Mouse (Mus musculus) heart, embryonic 12.5 days (tissue): ENCODE data around the gene Zfyve21. TPM values are rescaled to one million over a fixed set of nuclear protein-coding genes. Genes with fewer than 3 reads are reported as not detected.

Experiments
- ATAC-seq: fragments of 200-750 bp; cut with Nextera tagmentation; 2 replicates; pipeline ENCODE4 v1.8.0; 2017; ENCODE audit warnings: moderate TSS enrichment, moderate library complexity; ENCODE audit not compliant: insufficient number of reproducible peaks, low FRiP score
- H3K27ac ChIP-seq: fragments of 300-500 bp; sonication (generic); 2 replicates; pipeline ENCODE4 v1.5.1; 2016; ENCODE audit warnings: mild to moderate bottlenecking, moderate library complexity; ENCODE audit not compliant: poor library complexity, severe bottlenecking
- H3K27me3 ChIP-seq: fragments of 300-500 bp; sonication (generic); replicated peaks from 2 replicates; pipeline ENCODE4 v1.6.1; 2016; ENCODE audit warnings: mild to moderate bottlenecking, moderate library complexity
- H3K36me3 ChIP-seq: fragments of 300-500 bp; sonication (generic); 2 replicates; pipeline ENCODE4 v1.6.1; 2016; ENCODE audit warnings: mild to moderate bottlenecking, moderate library complexity
- H3K4me1 ChIP-seq: fragments of 300-500 bp; sonication (generic); replicated peaks from 2 replicates; pipeline ENCODE4 v1.6.1; 2016; ENCODE audit warnings: mild to moderate bottlenecking
- H3K4me2 ChIP-seq: fragments of 300-500 bp; sonication (generic); 2 replicates; pipeline ENCODE4 v1.6.1; 2016; ENCODE audit warnings: mild to moderate bottlenecking, moderate library complexity
- H3K4me3 ChIP-seq: fragments of 300-500 bp; sonication (generic); 2 replicates; pipeline ENCODE4 v1.5.1; 2016; ENCODE audit warnings: mild to moderate bottlenecking
- H3K9ac ChIP-seq: fragments of 300-500 bp; sonication (generic); 2 replicates; pipeline ENCODE4 v1.6.1; 2016; ENCODE audit warnings: mild to moderate bottlenecking, moderate library complexity
- H3K9me3 ChIP-seq: fragments of 300-500 bp; sonication (generic); replicated peaks from 2 replicates; pipeline ENCODE4 v1.6.1; 2016; ENCODE audit warnings: mild to moderate bottlenecking, moderate library complexity
- WGBS: fragments of 180-500 bp; shearing (Covaris S2); methylation state at CpG from one replicate; pipeline ENCODE4 v1.1.7; 2016; 5-methylcytosine and 5-hydroxymethylcytosine counted together
- polyA plus RNA-seq: library from polyadenylated mRNA; unstranded; fragments of >200 nt; fragmentation: Nextera tagmentation; extraction: Ambion mirVana; gene quantifications from 2 replicates; pipeline ENCODE4 v1.2.1, GENCODE M21; 2016

Gene Zfyve21
- 70.6 and 71.9 TPM in 2 replicates for polyA plus RNA-seq

- Histone ChIP-seq H3K27me3 (no peaks in the 10 kb centered on the region), H3K9ac (peak within 1 kb of the TSS; percentile 81), H3K4me3 (peak within 1 kb of the TSS; percentile 77), H3K4me1 (peaks cover 62% of the 10 kb centered on the region), H3K36me3 (peaks cover 13% of the 10 kb centered on the region), H3K4me2 (peak within 1 kb of the TSS; percentile 93), H3K9me3 (no peaks in the 10 kb centered on the region), H3K27ac (peak within 1 kb of the TSS; percentile 94)
- under 1% methylated on average over 82 of the region's 87 CpGs for WGBS
- peak; percentile 99 for ATAC-seq
These were observed at the start of gene Zfyve21, which contains the start of gene Xrcc3 for GRCm38 (mm10) chr12:111813766-111814617. Zfyve21 (plus strand) TSS chr12:111814170. Xrcc3 (minus strand) TSS chr12:111813873.

- H3K4me2 ChIP-seq, result no peak overlapping the region
- 53% methylated on average over 16 of the region's 16 CpGs for WGBS
- no peak for ATAC-seq
These were observed 47.4 kb upstream of the Zfyve21 start for GRCm38 (mm10) chr12:111766313-111767236.

DNA sequence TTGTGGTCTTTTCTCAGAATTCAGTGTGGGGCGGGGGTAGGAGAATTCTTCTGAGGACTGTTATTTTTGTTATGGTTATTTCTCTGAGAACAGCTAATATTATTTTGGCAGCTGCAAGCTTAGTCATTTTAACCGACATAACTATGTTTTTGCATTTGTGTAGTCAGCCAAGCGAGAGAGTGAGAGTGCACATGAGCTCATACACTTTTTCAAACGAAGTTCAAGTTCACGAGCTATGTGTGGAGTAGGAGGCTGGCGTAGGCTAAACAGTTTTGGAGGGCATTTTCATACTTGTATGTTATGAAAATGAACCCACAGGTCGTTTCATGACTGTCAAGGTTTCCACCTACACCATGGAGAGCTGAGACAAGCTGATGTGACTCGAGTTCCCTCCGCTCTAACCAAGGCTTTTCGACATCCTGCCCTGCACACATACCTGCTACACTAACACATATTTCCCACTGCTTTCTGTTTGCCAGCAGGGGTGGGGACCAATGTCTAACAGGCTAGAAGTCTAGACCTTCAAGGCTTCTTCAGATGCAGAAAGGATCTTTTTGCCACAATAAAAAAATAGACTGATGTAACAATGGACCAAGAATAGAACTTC is 45.5 kb upstream of the Zfyve21 start:
- Histone ChIP-seq H3K9me3 (no peaks in the 10 kb centered on the region), H3K9ac (no peak overlapping the region), H3K36me3 (peaks cover 20% of the 10 kb centered on the region), H3K4me1 (peaks cover 46% of the 10 kb centered on the region), H3K4me2 (no peak overlapping the region), H3K27me3 (no peaks in the 10 kb centered on the region), H3K27ac (no peak overlapping the region; the same call in 1 of the 2 replicates), H3K4me3 (no peak overlapping the region)
- ATAC-seq, result no peak
- WGBS, result 89% methylated on average over 10 of the region's 10 CpGs

More at GRCm38 (mm10) chr12:111766313-111767236, 47.4 kb upstream of the Zfyve21 start:
- Histone ChIP-seq H3K27me3 (no peaks in the 10 kb centered on the region), H3K4me1 (peaks cover 65% of the 10 kb centered on the region), H3K4me3 (no peak overlapping the region), H3K27ac (peak overlapping the region; percentile 20; the same call in 1 of the 2 replicates), H3K9me3 (no peaks in the 10 kb centered on the region), H3K36me3 (peaks cover 15% of the 10 kb centered on the region), H3K9ac (no peak overlapping the region)

DNA sequence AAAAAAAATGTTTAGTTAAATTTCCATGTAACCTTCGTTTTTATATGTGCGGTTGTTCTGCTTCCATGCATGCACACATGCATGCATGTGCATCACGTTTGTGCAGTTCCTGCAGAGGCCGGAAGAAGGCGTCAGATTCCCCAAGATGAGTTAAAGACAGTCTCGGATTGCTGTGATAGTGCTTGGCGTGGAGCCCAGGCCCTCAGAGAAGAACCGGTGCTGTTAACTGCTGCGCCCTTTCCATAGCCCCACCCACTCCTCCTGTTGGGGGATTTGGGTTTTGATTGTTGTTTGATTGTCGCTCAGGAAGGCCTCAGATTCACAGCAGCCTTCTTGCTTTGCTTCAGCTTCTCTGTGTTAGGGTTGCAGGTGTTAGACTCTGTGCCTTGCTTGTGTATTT is 44.7 kb upstream of the Zfyve21 start:
- no peak overlapping the region for H3K9ac ChIP-seq
- H3K4me2 ChIP-seq, result no peak overlapping the region

GRCm38 (mm10) chr12:111769816-111770577 is 44.0 kb upstream of the Zfyve21 start:
- 49% methylated on average over 8 of the region's 9 CpGs for WGBS
- H3K27ac ChIP-seq, result peak overlapping the region; percentile 73
- H3K4me1 ChIP-seq, result peaks cover 45% of the 10 kb centered on the region
- H3K27me3 ChIP-seq, result no peaks in the 10 kb centered on the region
- H3K9ac ChIP-seq, result peak overlapping the region; percentile 57; the same call in 1 of the 2 replicates
- no peaks in the 10 kb centered on the region for H3K9me3 ChIP-seq
- peak overlapping the region; percentile 3; the same call in 1 of the 2 replicates for H3K4me2 ChIP-seq
- H3K4me3 ChIP-seq, result no peak overlapping the region
- H3K36me3 ChIP-seq, result peaks cover 35% of the 10 kb centered on the region
- ATAC-seq, result no peak

More for the DNA sequence above, 44.7 kb upstream of the Zfyve21 start:
- H3K4me3 ChIP-seq, result no peak overlapping the region
- no peaks in the 10 kb centered on the region for H3K27me3 ChIP-seq
- H3K36me3 ChIP-seq, result peaks cover 28% of the 10 kb centered on the region
- H3K4me1 ChIP-seq, result peaks cover 45% of the 10 kb centered on the region
- H3K27ac ChIP-seq, result peak overlapping the region; percentile 73
- 0 out of 2 replicates have a peak, but pooled peaks have one; percentile 72 for ATAC-seq
- H3K9me3 ChIP-seq, result no peaks in the 10 kb centered on the region
- WGBS, result 30% methylated on average over 10 of the region's 10 CpGs

DNA sequence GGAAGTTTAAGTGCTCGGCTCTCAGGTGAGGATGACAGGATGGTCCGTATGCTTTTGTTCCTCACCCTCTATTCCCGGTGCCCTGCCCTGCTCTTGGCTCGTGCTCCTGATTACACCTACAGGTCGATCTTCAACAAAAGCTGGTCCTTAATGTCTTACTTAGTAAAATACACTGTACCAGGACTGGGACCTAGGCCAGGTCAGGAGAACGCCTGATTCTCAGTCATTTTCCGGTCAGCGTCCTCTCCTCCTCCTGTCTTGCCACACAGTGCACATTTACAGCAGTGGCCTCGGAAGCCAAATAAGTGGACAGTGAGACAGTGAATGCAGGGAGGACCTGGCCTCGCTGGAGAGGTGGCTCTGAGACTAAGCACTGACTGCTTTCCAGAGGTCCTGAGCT is 43.3 kb upstream of the Zfyve21 start:
- no peak overlapping the region for H3K4me2 ChIP-seq
- peaks cover 41% of the 10 kb centered on the region for H3K36me3 ChIP-seq
- no peaks in the 10 kb centered on the region for H3K9me3 ChIP-seq
- 0 out of 2 replicates have a peak overlapping the region, but pooled peaks have one; percentile 73 for H3K27ac ChIP-seq
- no peak overlapping the region for H3K9ac ChIP-seq
- ATAC-seq, result no peak
- H3K4me1 ChIP-seq, result peaks cover 42% of the 10 kb centered on the region
- H3K4me3 ChIP-seq, result no peak overlapping the region
- WGBS, result 87% methylated on average over 10 of the region's 10 CpGs
- H3K27me3 ChIP-seq, result no peaks in the 10 kb centered on the region

GRCm38 (mm10) chr12:111774156-111774555 is 39.8 kb upstream of the Zfyve21 start:
- Histone ChIP-seq H3K4me1 (peaks cover 17% of the 10 kb centered on the region), H3K27me3 (no peaks in the 10 kb centered on the region), H3K4me3 (no peak overlapping the region), H3K4me2 (no peak overlapping the region), H3K27ac (no peak overlapping the region), H3K36me3 (peaks cover 75% of the 10 kb centered on the region), H3K9ac (no peak overlapping the region), H3K9me3 (peaks cover under 1% of the 10 kb centered on the region; the same call in 1 of the 2 replicates)
- 88% methylated on average over 16 of the region's 16 CpGs for WGBS
- ATAC-seq, result no peak

GRCm38 (mm10) chr12:111774845-111775244 is 39.1 kb upstream of the Zfyve21 start:
- H3K4me1 ChIP-seq, result peaks cover 10% of the 10 kb centered on the region
- no peak overlapping the region for H3K4me3 ChIP-seq
- H3K9me3 ChIP-seq, result peaks cover 6% of the 10 kb centered on the region; the same call in 1 of the 2 replicates
- WGBS, result 79% methylated on average over 15 of the region's 15 CpGs
- ATAC-seq, result no peak
- H3K27me3 ChIP-seq, result no peaks in the 10 kb centered on the region
- no peak overlapping the region for H3K9ac ChIP-seq
- H3K4me2 ChIP-seq, result no peak overlapping the region
- peaks cover 82% of the 10 kb centered on the region for H3K36me3 ChIP-seq
- no peak overlapping the region for H3K27ac ChIP-seq

DNA sequence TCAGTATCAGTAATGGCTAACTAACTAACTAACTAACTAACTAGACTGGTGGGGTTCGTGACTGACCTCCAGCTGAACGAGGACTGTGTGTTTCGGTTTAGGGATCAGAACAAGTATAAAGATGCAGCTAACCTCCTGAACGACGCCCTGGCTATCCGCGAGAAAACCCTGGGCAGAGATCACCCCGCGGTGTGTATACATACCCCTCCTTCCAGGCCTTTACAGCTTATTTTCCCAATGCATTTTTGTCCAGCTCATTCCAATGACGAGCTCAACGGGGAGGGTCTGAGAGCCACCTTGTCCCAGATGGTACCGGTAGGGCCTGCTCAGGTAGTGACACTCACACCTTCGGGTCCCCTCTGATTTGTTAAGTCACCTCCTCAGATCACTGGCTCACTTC is 36.1 kb upstream of the Zfyve21 start:
- ATAC-seq, result no peak
- 95% methylated on average over 13 of the region's 13 CpGs for WGBS
- no peak overlapping the region for H3K9ac ChIP-seq
- no peak overlapping the region for H3K27ac ChIP-seq
- H3K4me2 ChIP-seq, result no peak overlapping the region
- peaks cover 6% of the 10 kb centered on the region; the same call in 1 of the 2 replicates for H3K9me3 ChIP-seq
- no peaks in the 10 kb centered on the region for H3K27me3 ChIP-seq
- H3K4me1 ChIP-seq, result no peaks in the 10 kb centered on the region
- H3K4me3 ChIP-seq, result no peak overlapping the region
- peaks cover 96% of the 10 kb centered on the region for H3K36me3 ChIP-seq

DNA sequence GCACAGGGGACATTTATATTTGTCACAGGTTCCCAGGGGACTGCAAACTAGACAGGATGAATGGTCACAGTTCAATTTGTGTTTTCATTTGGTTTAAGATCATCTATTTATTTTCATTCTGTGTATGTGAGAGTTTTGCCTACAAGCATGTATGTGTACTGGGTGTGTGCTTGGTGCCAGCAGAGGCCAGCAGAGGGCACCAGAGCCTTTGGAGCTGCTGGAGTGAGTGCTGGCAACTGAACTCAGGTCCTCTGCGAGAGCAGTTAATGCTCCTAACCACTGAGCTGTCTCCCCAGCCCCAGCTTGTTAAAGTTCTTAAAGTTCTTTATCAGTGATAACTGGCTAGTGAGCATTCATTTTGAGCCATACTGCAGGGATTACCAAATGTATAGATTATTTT is 34.4 kb upstream of the Zfyve21 start:
- Histone ChIP-seq H3K4me3 (no peak overlapping the region), H3K4me2 (no peak overlapping the region), H3K9me3 (peaks cover 6% of the 10 kb centered on the region; the same call in 1 of the 2 replicates), H3K36me3 (peaks cover 96% of the 10 kb centered on the region), H3K9ac (no peak overlapping the region), H3K27me3 (no peaks in the 10 kb centered on the region), H3K27ac (no peak overlapping the region), H3K4me1 (no peaks in the 10 kb centered on the region)
- no peak for ATAC-seq
- WGBS, result 97% methylated on average over 1 of the region's 1 CpGs
